Mouse (Mus musculus) embryonic facial prominence, embryonic 10.5 days (tissue): ENCODE measurements around the gene Olfr1371. TPM values are rescaled to one million over a fixed set of nuclear protein-coding genes. Genes with fewer than 3 reads are reported as not detected.
"Not testable (repeated sequence)": the region's sequence is repeated elsewhere in the genome, so short reads cannot be mapped to it uniquely, and the experiment has no call there.

Experiments used
- DNase-seq: peaks from one replicate; pipeline ENCODE4 v3.0.0-alpha.2; 2017; ENCODE audit warnings: low spot score
- H3K27ac ChIP-seq: fragments of 300-500 bp; sonication (generic); replicated peaks from 2 replicates; pipeline ENCODE4 v1.5.1; 2016; ENCODE audit warnings: mild to moderate bottlenecking
- H3K27me3 ChIP-seq: fragments of 300-500 bp; sonication (generic); replicated peaks from 2 replicates; pipeline ENCODE4 v1.6.1; 2016; ENCODE audit warnings: low read depth, mild to moderate bottlenecking; ENCODE audit not compliant: poor library complexity, severe bottlenecking
- H3K36me3 ChIP-seq: fragments of 300-500 bp; sonication (generic); replicated peaks from 2 replicates; pipeline ENCODE4 v1.6.1; 2016; ENCODE audit warnings: mild to moderate bottlenecking, moderate library complexity
- H3K4me1 ChIP-seq: fragments of 300-500 bp; sonication (generic); 2 replicates; pipeline ENCODE4 v1.6.1; 2016
- H3K4me3 ChIP-seq: fragments of 300-500 bp; sonication (generic); 2 replicates; pipeline ENCODE4 v1.5.1; 2016; ENCODE audit warnings: mild to moderate bottlenecking, moderate library complexity
- H3K9me3 ChIP-seq: fragments of 300-500 bp; sonication (generic); 2 replicates; pipeline ENCODE4 v1.6.1; 2016; ENCODE audit warnings: mild to moderate bottlenecking
- WGBS: fragments of 180-500 bp; shearing (Covaris S2); methylation state at CpG from one replicate; pipeline ENCODE4 v1.1.7; 2016; 5-methylcytosine and 5-hydroxymethylcytosine counted together
- polyA plus RNA-seq: library from polyadenylated mRNA; unstranded; fragments of >200 nt; fragmentation: Nextera tagmentation; extraction: Ambion mirVana; gene quantifications from 2 replicates; pipeline ENCODE4 v1.2.1, GENCODE M21; 2016

Gene Olfr1371
- polyA plus RNA-seq, 1 experiment from 2014 or later: not detected

- peak; percentile 79 for DNase-seq
- WGBS: 8% methylated on average over 4 of the region's 4 CpGs
- Histone ChIP-seq H3K4me1 (0 out of 2 replicates have a peak, but pooled peaks cover 3% of the 10 kb centered on the region), H3K27me3 (0 out of 2 replicates have a peak, but pooled peaks cover 10% of the 10 kb centered on the region), H3K9me3 (no peaks in the 10 kb centered on the region), H3K27ac (no peak overlapping the region), H3K4me3 (0 out of 2 replicates have a peak overlapping the region, but pooled peaks have one; percentile 11), H3K36me3 (no peaks in the 10 kb centered on the region)
These were observed 6.5 kb upstream of the Olfr1371 start for GRCm38 (mm10) chr11:52220282-52220681.

GRCm38 (mm10) chr11:52196496-52197023 lies 17.2 kb downstream of the Olfr1371 start:
- H3K27ac ChIP-seq, H3K4me3 ChIP-seq, H3K27me3 ChIP-seq, DNase-seq, H3K36me3 ChIP-seq, H3K9me3 ChIP-seq, H3K4me1 ChIP-seq: not testable (repeated sequence)
- 93% methylated on average over 8 of the region's 8 CpGs for WGBS

GRCm38 (mm10) chr11:52180651-52181050 lies 33.1 kb downstream of the Olfr1371 start:
- 79% methylated on average over 4 of the region's 4 CpGs for WGBS
- H3K9me3 ChIP-seq, H3K27ac ChIP-seq, H3K36me3 ChIP-seq, H3K4me1 ChIP-seq, DNase-seq, H3K4me3 ChIP-seq, H3K27me3 ChIP-seq: not testable (repeated sequence)

- not testable (repeated sequence) for H3K4me1 ChIP-seq, H3K36me3 ChIP-seq, H3K27me3 ChIP-seq, H3K4me3 ChIP-seq, H3K27ac ChIP-seq, H3K9me3 ChIP-seq, DNase-seq
- 89% methylated on average over 2 of the region's 3 CpGs for WGBS
These were observed 33.9 kb downstream of the Olfr1371 start for GRCm38 (mm10) chr11:52179897-52180296.

GRCm38 (mm10) chr11:52168461-52168860 lies 45.3 kb downstream of the Olfr1371 start:
- H3K4me1 ChIP-seq: peaks cover 12% of the 10 kb centered on the region
- H3K9me3 ChIP-seq: no peaks in the 10 kb centered on the region
- H3K36me3 ChIP-seq: no peaks in the 10 kb centered on the region
- H3K27me3 ChIP-seq: peaks cover 80% of the 10 kb centered on the region
- H3K4me3 ChIP-seq: peak overlapping the region; percentile 58
- H3K27ac ChIP-seq: no peak overlapping the region
- DNase-seq: no peak
- 24% methylated on average over 12 of the region's 12 CpGs for WGBS

- H3K27me3 ChIP-seq: peaks cover 85% of the 10 kb centered on the region
- H3K36me3 ChIP-seq, H3K9me3 ChIP-seq, H3K27ac ChIP-seq: not testable (repeated sequence)
- peak overlapping the region; percentile 58 for H3K4me3 ChIP-seq
- DNase-seq: peak; percentile 58
- under 1% methylated on average over 42 of the region's 42 CpGs for WGBS
- peaks cover 12% of the 10 kb centered on the region for H3K4me1 ChIP-seq
These were observed 45.9 kb downstream of the Olfr1371 start for GRCm38 (mm10) chr11:52167901-52168302.

GRCm38 (mm10) chr11:52167126-52167525 lies 46.7 kb downstream of the Olfr1371 start:
- peak; percentile 22 for DNase-seq
- WGBS: 2% methylated on average over 21 of the region's 21 CpGs
- H3K9me3 ChIP-seq: no peaks in the 10 kb centered on the region
- peak overlapping the region; percentile 25 for H3K4me3 ChIP-seq
- H3K27ac ChIP-seq: no peak overlapping the region
- H3K36me3 ChIP-seq: no peaks in the 10 kb centered on the region
- H3K27me3 ChIP-seq: peaks cover 79% of the 10 kb centered on the region
- peaks cover 12% of the 10 kb centered on the region for H3K4me1 ChIP-seq

GRCm38 (mm10) chr11:52163926-52164325 lies 49.9 kb downstream of the Olfr1371 start:
- Histone ChIP-seq H3K36me3 (no peaks in the 10 kb centered on the region), H3K4me3 (no peak overlapping the region), H3K9me3 (no peaks in the 10 kb centered on the region), H3K27me3 (peaks cover 54% of the 10 kb centered on the region), H3K27ac (no peak overlapping the region), H3K4me1 (peaks cover 12% of the 10 kb centered on the region)
- WGBS: 42% methylated on average over 10 of the region's 10 CpGs
- no peak for DNase-seq

Other genes with a start within 250 kb of the Olfr1371 start
- gene Cdkn2aipnl, start 246.3 kb downstream of the Olfr1371 start, polyA plus RNA-seq: 128 and 133 TPM in 2 replicates
- gene Ube2b, start 213.2 kb downstream of the Olfr1371 start, polyA plus RNA-seq: 220 and 223 TPM in 2 replicates
- gene Cdkl3, start 209.8 kb downstream of the Olfr1371 start, polyA plus RNA-seq: 10.6 and 14.0 TPM in 2 replicates
- gene Ppp2ca, start 115.3 kb downstream of the Olfr1371 start, polyA plus RNA-seq: 80.3 and 84.7 TPM in 2 replicates
- not detected in 2 replicates for gene Olfr1373, start 68.5 kb downstream of the Olfr1371 start, polyA plus RNA-seq
- 938 and 966 TPM in 2 replicates for gene Skp1a, start 18.0 kb upstream of the Olfr1371 start, polyA plus RNA-seq
- 11.3 and 13.0 TPM in 2 replicates for gene Tcf7, start 69.0 kb upstream of the Olfr1371 start, polyA plus RNA-seq
- gene Vdac1, start 146.9 kb upstream of the Olfr1371 start, polyA plus RNA-seq: 204 and 209 TPM in 2 replicates
- 165 and 169 TPM in 2 replicates for gene 9530068E07Rik, start 182.4 kb upstream of the Olfr1371 start, polyA plus RNA-seq